Mouse (Mus musculus) heart, embryonic 14.5 days (tissue): Measurements from ENCODE around the gene Arntl. TPM values are rescaled to one million over a fixed set of nuclear protein-coding genes. Genes with fewer than 3 reads are reported as not detected.

Experiments used
- ATAC-seq: fragments of 200-750 bp; cut with Nextera tagmentation; 2 replicates; pipeline ENCODE4 v1.8.0; 2017; ENCODE audit warnings: low read depth, moderate TSS enrichment; ENCODE audit not compliant: insufficient number of reproducible peaks, insufficient read depth, low FRiP score
- H3K27ac ChIP-seq, 2 experiments: fragments of 200-500 bp in 1 of 2; fragments of 300-500 bp in 1 of 2; sonication (generic) in 1 of 2; replicated peaks in 1 of 2; 2 replicates each; pipeline ENCODE4 v1.5.1; 2012 to 2014; ENCODE audit warnings: low read depth in 2 of 2, low read length in 2 of 2, control low read depth in 1 of 2, mild to moderate bottlenecking in 1 of 2, mixed read lengths in 1 of 2; ENCODE audit not compliant: control insufficient read depth in 1 of 2, insufficient read depth in 1 of 2
- H3K27me3 ChIP-seq: fragments of 300-500 bp; sonication (generic); 2 replicates; pipeline ENCODE4 v1.6.1; 2014; ENCODE audit warnings: mild to moderate bottlenecking, low read length, control low read depth; ENCODE audit not compliant: control insufficient read depth, insufficient read depth
- H3K36me3 ChIP-seq: fragments of 300-500 bp; sonication (generic); 2 replicates; pipeline ENCODE4 v1.6.1; 2014; ENCODE audit warnings: mild to moderate bottlenecking, control low read depth, low read length, mixed read lengths; ENCODE audit not compliant: control insufficient read depth, insufficient read depth
- H3K4me1 ChIP-seq, 2 experiments: fragments of 200-500 bp in 1 of 2; fragments of 300-500 bp in 1 of 2; sonication (generic) in 1 of 2; 2 replicates each; pipeline ENCODE4 v1.6.1; 2012 to 2014; ENCODE audit warnings: low read length in 2 of 2, control low read depth in 1 of 2, mixed read lengths in 1 of 2; ENCODE audit not compliant: control insufficient read depth in 2 of 2, insufficient read depth in 2 of 2
- H3K4me2 ChIP-seq: fragments of 300-500 bp; sonication (generic); 2 replicates; pipeline ENCODE4 v1.6.1; 2014; ENCODE audit warnings: mild to moderate bottlenecking, low read length
- H3K4me3 ChIP-seq, 2 experiments: fragments of 200-500 bp in 1 of 2; fragments of 300-500 bp in 1 of 2; sonication (generic) in 1 of 2; 2 replicates each; pipeline ENCODE4 v1.5.1; 2012 to 2014; ENCODE audit warnings: low read length in 2 of 2, mild to moderate bottlenecking in 2 of 2, control low read depth in 1 of 2, low read depth in 1 of 2, moderate library complexity in 1 of 2; ENCODE audit not compliant: control insufficient read depth in 1 of 2, insufficient read depth in 1 of 2
- H3K9ac ChIP-seq: fragments of 300-500 bp; sonication (generic); 2 replicates; pipeline ENCODE4 v1.6.1; 2014; ENCODE audit warnings: mild to moderate bottlenecking, low read length
- H3K9me3 ChIP-seq: fragments of 300-500 bp; sonication (generic); 2 replicates; pipeline ENCODE4 v1.6.1; 2016; ENCODE audit warnings: low read length, control low read depth; ENCODE audit not compliant: control insufficient read depth
- WGBS: fragments of 180-500 bp; shearing (Covaris S2); extraction: QIAGEN DNeasy Blood & Tissue Kit; methylation state at CpG from one replicate; pipeline ENCODE4 v1.1.7; 2014; 5-methylcytosine and 5-hydroxymethylcytosine counted together
- polyA plus RNA-seq: library from polyadenylated mRNA; unstranded; fragments of >200 nt; fragmentation: Nextera tagmentation; extraction: Ambion mirVana; gene quantifications from 2 replicates; pipeline ENCODE4 v1.2.1, GENCODE M21; 2014

Arntl gene
- polyA plus RNA-seq, 1 experiment from 2014 or later, result 8.4 TPM

GRCm38 (mm10) chr7:113208388-113208753 lies 1.1 kb downstream of the Arntl start:
- H3K27me3 ChIP-seq, result peaks cover 34% of the 10 kb centered on the region
- no peak for ATAC-seq
- H3K9ac ChIP-seq, result peak overlapping the region; percentile 76
- H3K36me3 ChIP-seq, result no peaks in the 10 kb centered on the region
- peak overlapping the region; percentile 80 to 92 for H3K4me3 ChIP-seq
- H3K4me1 ChIP-seq, result peaks cover 4 to 8% of the 10 kb centered on the region in 2 experiments; a peak in 3 of 4 replicates
- H3K27ac ChIP-seq, result no peak overlapping the region
- H3K4me2 ChIP-seq, result peak overlapping the region; percentile 95
- 1% methylated on average over 19 of the region's 19 CpGs for WGBS
- no peaks in the 10 kb centered on the region for H3K9me3 ChIP-seq

DNA sequence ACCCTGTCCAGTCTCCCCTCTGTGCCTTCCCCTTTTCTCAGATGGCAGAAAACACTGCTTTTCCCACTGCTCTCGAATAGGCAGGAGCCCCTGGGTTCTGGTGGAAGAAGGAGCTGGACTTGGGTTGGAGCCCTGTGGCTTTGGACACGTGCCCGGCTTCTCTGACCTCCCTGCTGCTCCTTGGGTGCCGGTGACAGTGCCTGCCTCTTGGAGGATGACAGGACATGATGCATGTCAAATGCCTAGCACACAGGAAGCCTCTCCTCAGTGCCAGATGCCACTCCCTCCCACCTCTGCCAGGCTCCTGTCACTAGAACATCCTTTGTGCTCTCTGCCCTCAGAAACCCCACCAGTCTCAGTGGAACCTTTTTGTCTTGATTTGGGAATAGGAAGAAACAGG lies 3.2 kb downstream of the Arntl start:
- Histone ChIP-seq H3K36me3 (no peaks in the 10 kb centered on the region), H3K9ac (no peak overlapping the region), H3K4me3 (no peak overlapping the region), H3K9me3 (no peaks in the 10 kb centered on the region), H3K4me1 (peaks cover 4 to 8% of the 10 kb centered on the region in 2 experiments; a peak in 3 of 4 replicates), H3K27ac (no peak overlapping the region), H3K4me2 (no peak overlapping the region), H3K27me3 (peaks cover 31% of the 10 kb centered on the region)
- ATAC-seq, result no peak
- 38% methylated on average over 4 of the region's 4 CpGs for WGBS

DNA sequence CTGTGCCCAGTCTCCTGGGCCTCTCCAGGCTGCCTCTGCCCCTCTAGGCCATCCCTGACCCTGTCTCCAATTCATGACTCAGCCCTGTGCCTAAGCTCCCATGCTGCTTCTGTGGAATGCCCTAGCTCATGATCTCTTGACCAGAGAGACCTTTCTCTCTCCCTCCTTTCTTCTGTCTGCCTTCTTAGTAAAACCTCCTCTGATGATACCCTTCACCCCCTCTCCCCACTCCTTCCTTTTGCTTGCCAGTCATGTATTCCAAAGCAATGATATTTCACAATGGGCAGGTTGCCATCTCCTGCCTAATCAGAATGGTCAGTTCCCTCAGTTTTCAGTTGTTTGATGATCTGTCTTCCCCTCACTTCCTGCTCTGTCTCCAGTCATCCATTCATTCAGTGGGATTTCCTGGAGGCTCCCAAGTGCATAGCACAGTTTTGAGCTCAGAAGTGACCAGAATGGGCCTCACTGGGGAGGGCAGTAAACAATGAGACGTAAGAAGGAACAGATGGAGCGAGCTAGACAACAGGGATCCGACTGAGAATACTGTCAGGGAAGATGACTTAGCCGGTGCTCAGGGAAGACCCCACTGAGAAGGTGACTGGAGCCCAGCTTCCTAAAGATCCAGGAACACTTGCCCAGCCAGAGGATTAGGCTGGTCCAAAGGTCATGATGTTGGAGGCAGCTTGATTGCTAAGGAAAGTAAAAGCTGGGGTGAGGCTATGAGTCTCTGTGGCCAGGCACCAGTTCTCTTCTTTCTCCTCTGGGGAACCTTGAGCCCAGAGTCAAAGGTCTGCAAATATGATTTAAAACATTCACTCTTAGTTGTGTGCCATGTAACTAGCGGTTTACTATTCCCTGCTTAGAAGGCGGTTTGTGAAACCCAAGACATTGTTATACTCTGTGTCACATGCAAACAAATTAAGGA lies 7.2 kb downstream of the Arntl start:
- WGBS, result 62% methylated on average over 6 of the region's 6 CpGs
- Histone ChIP-seq H3K9me3 (no peaks in the 10 kb centered on the region), H3K27me3 (peaks cover 12% of the 10 kb centered on the region), H3K27ac (no peak overlapping the region), H3K4me2 (no peak overlapping the region), H3K4me1 (peaks cover 0 to 2% of the 10 kb centered on the region in 2 experiments; a peak in 1 of 4 replicates), H3K9ac (no peak overlapping the region), H3K36me3 (no peaks in the 10 kb centered on the region), H3K4me3 (no peak overlapping the region)
- ATAC-seq, result no peak

DNA sequence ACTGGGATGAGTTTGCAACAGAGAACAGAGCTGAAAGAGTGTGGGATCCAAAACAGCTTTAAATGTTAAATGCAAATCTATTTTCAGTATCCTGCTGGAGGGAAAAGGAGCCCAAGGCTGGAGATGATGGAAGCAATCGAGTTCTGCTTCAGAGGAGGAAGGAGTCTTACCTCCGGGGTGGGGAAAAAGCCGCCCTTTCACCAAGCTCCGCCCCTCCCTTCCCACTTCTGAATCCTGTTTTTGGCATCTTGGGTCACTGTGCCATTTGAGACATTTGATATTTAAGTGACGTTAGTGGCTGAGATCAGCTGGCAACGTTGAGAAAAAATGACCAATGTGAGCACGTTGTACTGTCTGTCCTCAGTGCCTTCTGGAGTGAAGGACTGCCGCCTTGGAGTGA lies 8.9 kb downstream of the Arntl start:
- ATAC-seq, result no peak
- no peak overlapping the region for H3K9ac ChIP-seq
- no peak overlapping the region for H3K4me3 ChIP-seq
- WGBS, result 43% methylated on average over 8 of the region's 8 CpGs
- H3K4me2 ChIP-seq, result no peak overlapping the region
- H3K9me3 ChIP-seq, result no peaks in the 10 kb centered on the region
- peaks cover 2% of the 10 kb centered on the region in 2 experiments; a peak in 2 of 4 replicates for H3K4me1 ChIP-seq
- no peaks in the 10 kb centered on the region for H3K27me3 ChIP-seq
- H3K27ac ChIP-seq, result no peak overlapping the region
- no peaks in the 10 kb centered on the region for H3K36me3 ChIP-seq

DNA sequence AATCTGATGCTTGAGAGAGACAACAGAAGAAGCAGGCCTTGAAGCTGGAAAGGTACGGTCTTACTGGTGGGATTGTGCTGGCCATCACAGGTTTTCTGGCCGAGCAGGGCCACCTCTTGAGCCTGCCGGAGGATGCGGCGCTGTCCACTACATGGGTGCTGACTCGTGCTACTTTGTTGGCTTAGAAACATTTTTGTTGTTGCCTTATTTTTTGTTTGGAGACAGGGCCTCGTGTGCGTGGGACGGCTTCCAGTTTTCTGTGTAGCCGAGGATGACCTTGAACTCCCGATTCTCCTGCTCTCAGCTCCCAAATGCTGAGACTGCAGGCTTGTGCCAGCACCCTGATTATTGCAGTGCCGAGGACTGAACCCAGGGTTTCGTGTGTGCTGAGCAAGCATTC lies 12.2 kb downstream of the Arntl start:
- ATAC-seq, result no peak
- Histone ChIP-seq H3K4me3 (no peak overlapping the region), H3K9ac (no peak overlapping the region), H3K9me3 (no peaks in the 10 kb centered on the region), H3K4me2 (no peak overlapping the region), H3K4me1 (peaks cover 2% of the 10 kb centered on the region in 2 experiments; a peak in 2 of 4 replicates), H3K27ac (no peak overlapping the region), H3K36me3 (no peaks in the 10 kb centered on the region), H3K27me3 (no peaks in the 10 kb centered on the region)
- WGBS, result 52% methylated on average over 13 of the region's 13 CpGs

GRCm38 (mm10) chr7:113219864-113220263 lies 12.6 kb downstream of the Arntl start:
- Histone ChIP-seq H3K27ac (no peak overlapping the region), H3K9ac (no peak overlapping the region), H3K4me2 (no peak overlapping the region), H3K4me3 (no peak overlapping the region), H3K4me1 (peaks cover 2% of the 10 kb centered on the region in 2 experiments; a peak in 2 of 4 replicates), H3K36me3 (no peaks in the 10 kb centered on the region), H3K27me3 (no peaks in the 10 kb centered on the region), H3K9me3 (no peaks in the 10 kb centered on the region)
- WGBS, result 71% methylated on average over 3 of the region's 3 CpGs
- ATAC-seq, result no peak

DNA sequence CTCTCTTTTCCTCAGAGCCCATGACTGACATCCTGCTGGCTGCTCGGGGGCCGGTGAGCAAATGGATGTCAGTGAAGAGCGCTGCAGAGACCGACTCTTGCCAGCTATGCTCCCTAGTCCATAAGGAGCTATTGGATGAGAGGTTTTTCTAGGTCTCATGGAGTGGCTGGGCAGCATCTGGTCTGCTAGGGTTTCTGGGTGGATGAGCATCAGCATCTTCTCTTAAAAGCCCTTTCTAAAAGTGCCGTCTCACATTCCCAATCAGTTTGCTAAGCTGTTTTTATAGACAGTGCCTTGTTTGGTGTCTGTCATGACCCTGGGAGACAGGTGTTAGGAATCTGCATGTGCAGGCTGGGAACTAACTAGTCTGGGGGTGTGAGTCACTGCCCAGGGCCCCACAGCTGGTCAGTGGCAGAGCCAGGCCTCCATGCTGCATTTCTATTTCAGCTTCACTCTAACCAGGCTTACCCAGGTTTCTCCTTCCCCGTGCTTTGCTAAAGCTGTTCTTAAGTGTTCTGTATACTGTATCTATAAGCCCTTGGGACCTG lies 13.5 kb downstream of the Arntl start:
- ATAC-seq, result no peak
- Histone ChIP-seq H3K27ac (no peak overlapping the region), H3K4me2 (no peak overlapping the region), H3K4me1 (peaks cover 2% of the 10 kb centered on the region in 2 experiments; a peak in 2 of 4 replicates), H3K36me3 (no peaks in the 10 kb centered on the region), H3K4me3 (no peak overlapping the region), H3K9ac (no peak overlapping the region), H3K27me3 (no peaks in the 10 kb centered on the region), H3K9me3 (no peaks in the 10 kb centered on the region)
- WGBS, result 50% methylated on average over 6 of the region's 6 CpGs
